Mouse (Mus musculus) lung, embryonic 15.5 days (tissue): ENCODE results near the gene Vmp1. TPM values are rescaled to one million over a fixed set of nuclear protein-coding genes. Genes with fewer than 3 reads are reported as not detected.

Experiments
- ATAC-seq: fragments of 200-750 bp; cut with Nextera tagmentation; 2 replicates; pipeline ENCODE4 v1.8.0; 2017; ENCODE audit warnings: moderate number of reproducible peaks, borderline replicate concordance; ENCODE audit not compliant: low FRiP score, low TSS enrichment; ENCODE audit errors: extremely low read depth
- H3K27ac ChIP-seq: fragments of 300-500 bp; sonication (generic); 2 replicates; pipeline ENCODE4 v1.5.1; 2015; ENCODE audit warnings: moderate library complexity, mild to moderate bottlenecking, inconsistent platforms
- H3K27me3 ChIP-seq: fragments of 300-500 bp; sonication (generic); 2 replicates; pipeline ENCODE4 v1.6.1; 2015; ENCODE audit warnings: inconsistent platforms
- H3K36me3 ChIP-seq: fragments of 300-500 bp; sonication (generic); 2 replicates; pipeline ENCODE4 v1.6.1; 2015; ENCODE audit warnings: inconsistent platforms
- H3K4me1 ChIP-seq: fragments of 300-500 bp; sonication (generic); 2 replicates; pipeline ENCODE4 v1.6.1; 2015; ENCODE audit warnings: inconsistent platforms
- H3K4me2 ChIP-seq: fragments of 300-500 bp; sonication (generic); 2 replicates; pipeline ENCODE4 v1.6.1; 2015; ENCODE audit warnings: inconsistent platforms, mild to moderate bottlenecking, moderate library complexity
- H3K4me3 ChIP-seq: fragments of 300-500 bp; sonication (generic); 2 replicates; pipeline ENCODE4 v1.5.1; 2015; ENCODE audit warnings: mild to moderate bottlenecking, inconsistent platforms
- H3K9ac ChIP-seq: fragments of 300-500 bp; sonication (generic); 2 replicates; pipeline ENCODE4 v1.6.1; 2015; ENCODE audit warnings: inconsistent platforms
- H3K9me3 ChIP-seq: fragments of 300-500 bp; sonication (generic); 2 replicates; pipeline ENCODE4 v1.6.1; 2016; ENCODE audit warnings: inconsistent platforms
- WGBS: fragments of 180-500 bp; shearing (Covaris S2); methylation state at CpG from one replicate; pipeline ENCODE4 v1.1.7; 2015; 5-methylcytosine and 5-hydroxymethylcytosine counted together
- polyA plus RNA-seq: library from polyadenylated mRNA; unstranded; fragments of >200 nt; fragmentation: Nextera tagmentation; extraction: Ambion mirVana; gene quantifications from 2 replicates; pipeline ENCODE4 v1.2.1, GENCODE M21; 2015

The Vmp1 gene
- polyA plus RNA-seq, 1 experiment from 2014 or later: 107 TPM

DNA sequence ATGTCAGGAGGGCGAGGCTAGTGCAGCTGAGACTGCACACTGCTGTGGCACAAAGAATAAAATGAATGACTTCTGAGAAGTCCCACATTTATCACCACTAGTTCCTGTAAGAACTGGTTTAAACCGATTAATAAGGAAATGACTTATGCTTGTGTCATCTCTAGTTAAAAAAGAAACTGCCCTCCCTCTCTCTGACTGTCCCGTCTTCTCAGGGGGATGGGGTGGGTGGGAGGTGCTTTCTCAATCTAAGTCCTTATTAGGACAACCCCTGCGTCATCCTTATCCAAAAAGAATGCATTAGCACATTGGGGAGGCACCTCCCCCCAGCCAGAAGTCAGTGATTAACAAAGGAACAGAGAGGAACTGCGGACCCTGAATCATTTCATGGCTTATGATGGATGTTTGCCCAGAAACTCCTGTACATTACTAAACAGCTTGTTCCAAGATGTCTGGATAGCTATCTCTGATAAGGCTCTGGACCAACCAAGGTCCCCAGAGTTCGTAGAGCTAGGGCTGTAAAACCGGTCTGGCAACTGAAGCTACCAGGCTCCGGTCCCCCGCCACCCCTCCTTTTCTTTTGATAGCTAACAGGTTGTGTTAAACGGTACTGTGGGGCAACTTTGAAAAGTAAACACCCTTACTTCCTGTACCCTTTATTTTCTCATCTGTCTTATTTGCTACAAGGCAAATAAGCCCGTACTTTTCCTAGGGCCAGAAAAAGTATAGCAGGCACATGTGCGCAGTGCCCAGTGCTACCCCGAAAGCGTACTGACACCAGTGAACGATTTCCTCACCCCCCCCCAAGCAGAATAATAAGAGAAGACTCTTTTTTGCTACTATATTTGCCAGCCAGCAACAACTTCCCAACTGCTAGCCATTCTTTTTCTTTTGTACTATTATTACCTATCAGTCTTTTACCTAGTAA lies 96.5 kb downstream of the Vmp1 start:
- H3K9ac ChIP-seq: peak overlapping the region; percentile 62
- no peaks in the 10 kb centered on the region for H3K9me3 ChIP-seq
- H3K27me3 ChIP-seq: no peaks in the 10 kb centered on the region
- ATAC-seq: peak; percentile 90
- 3% methylated on average over 15 of the region's 15 CpGs for WGBS
- no peaks in the 10 kb centered on the region; the same call in 1 of the 2 replicates for H3K36me3 ChIP-seq
- H3K27ac ChIP-seq: peak overlapping the region; percentile 93
- H3K4me3 ChIP-seq: peak overlapping the region; percentile 49
- peaks cover 36% of the 10 kb centered on the region for H3K4me1 ChIP-seq
- peak overlapping the region; percentile 62 for H3K4me2 ChIP-seq

- WGBS: 10% methylated on average over 12 of the region's 12 CpGs
Measured at GRCm38 (mm10) chr11:86586177-86586867, 97.3 kb downstream of the Vmp1 start.

DNA sequence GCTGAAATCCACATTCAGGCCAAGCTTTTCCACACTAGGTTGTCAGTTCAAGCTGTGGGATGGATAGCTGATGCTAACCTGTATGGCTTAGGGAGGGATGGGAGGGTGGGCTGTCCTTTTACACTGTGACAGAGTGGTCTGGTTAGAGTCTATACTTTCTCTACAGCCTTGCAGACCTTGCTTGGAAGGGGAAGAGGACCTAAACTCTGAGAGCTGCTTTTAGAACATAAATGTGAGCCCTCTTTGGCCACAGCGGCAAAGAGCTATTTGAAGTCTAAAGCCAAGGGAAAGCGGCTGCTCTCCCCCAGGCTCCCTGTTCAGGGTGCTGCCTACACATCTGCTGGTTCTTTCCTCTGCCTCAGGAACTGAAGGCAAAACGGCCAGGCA lies 98.0 kb downstream of the Vmp1 start:
- Histone ChIP-seq H3K4me1 (peaks cover 39% of the 10 kb centered on the region), H3K4me3 (peak overlapping the region; percentile 49)

More at GRCm38 (mm10) chr11:86586177-86586867, 97.3 kb downstream of the Vmp1 start:
- peaks cover 36% of the 10 kb centered on the region for H3K4me1 ChIP-seq
- peak overlapping the region; percentile 62 for H3K9ac ChIP-seq
- H3K9me3 ChIP-seq: no peaks in the 10 kb centered on the region
- no peaks in the 10 kb centered on the region for H3K27me3 ChIP-seq
- H3K27ac ChIP-seq: peak overlapping the region; percentile 93
- no peak for ATAC-seq
- H3K4me2 ChIP-seq: peak overlapping the region; percentile 62
- peak overlapping the region; percentile 49 for H3K4me3 ChIP-seq
- no peaks in the 10 kb centered on the region; the same call in 1 of the 2 replicates for H3K36me3 ChIP-seq

DNA sequence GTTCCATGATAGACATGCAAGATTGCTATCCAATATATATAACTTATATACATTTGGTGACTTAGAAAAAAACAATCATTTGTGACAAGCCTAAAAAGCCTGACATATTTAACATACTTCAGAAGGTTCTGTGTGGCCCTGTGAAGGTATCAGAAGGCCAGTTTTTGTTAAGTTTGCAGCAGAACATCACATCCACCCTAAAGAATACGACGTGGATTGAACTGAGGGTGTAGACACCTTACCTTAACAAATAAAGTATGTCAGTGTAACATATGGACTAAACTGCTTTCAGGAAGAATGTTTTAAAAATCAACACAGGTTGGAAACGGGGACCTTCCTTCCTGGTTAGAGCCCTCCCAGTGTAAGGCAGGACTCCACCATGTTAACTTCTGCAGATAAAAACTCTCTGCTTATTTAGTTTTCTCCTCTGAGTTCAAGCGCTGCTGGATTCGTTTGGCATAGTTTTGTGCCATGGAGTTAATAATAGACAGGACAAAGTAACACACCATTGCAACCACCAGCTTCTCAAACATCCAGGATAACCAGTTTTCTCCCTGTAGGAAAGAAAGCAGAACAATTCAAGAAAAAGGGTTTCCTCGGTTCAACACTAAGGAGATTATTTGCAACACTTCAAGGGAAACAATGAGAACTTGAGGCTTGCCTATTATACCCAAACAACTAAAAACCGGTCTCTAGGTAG lies 98.6 kb downstream of the Vmp1 start:
- 44% methylated on average over 7 of the region's 7 CpGs for WGBS
- Histone ChIP-seq H3K9me3 (no peaks in the 10 kb centered on the region), H3K4me3 (peak overlapping the region; percentile 49), H3K4me1 (peaks cover 44% of the 10 kb centered on the region), H3K36me3 (no peaks in the 10 kb centered on the region; the same call in 1 of the 2 replicates), H3K9ac (peak overlapping the region; percentile 62), H3K27me3 (no peaks in the 10 kb centered on the region), H3K27ac (peak overlapping the region; percentile 37), H3K4me2 (peak overlapping the region; percentile 62)
- ATAC-seq: no peak

More for the DNA sequence above, 98.0 kb downstream of the Vmp1 start:
- peak overlapping the region; percentile 62 for H3K9ac ChIP-seq
- H3K4me2 ChIP-seq: peak overlapping the region; percentile 62
- no peaks in the 10 kb centered on the region; the same call in 1 of the 2 replicates for H3K36me3 ChIP-seq
- H3K27me3 ChIP-seq: no peaks in the 10 kb centered on the region
- H3K9me3 ChIP-seq: no peaks in the 10 kb centered on the region
- H3K27ac ChIP-seq: peak overlapping the region; percentile 37
- ATAC-seq: no peak
- WGBS: 19% methylated on average over 3 of the region's 3 CpGs

DNA sequence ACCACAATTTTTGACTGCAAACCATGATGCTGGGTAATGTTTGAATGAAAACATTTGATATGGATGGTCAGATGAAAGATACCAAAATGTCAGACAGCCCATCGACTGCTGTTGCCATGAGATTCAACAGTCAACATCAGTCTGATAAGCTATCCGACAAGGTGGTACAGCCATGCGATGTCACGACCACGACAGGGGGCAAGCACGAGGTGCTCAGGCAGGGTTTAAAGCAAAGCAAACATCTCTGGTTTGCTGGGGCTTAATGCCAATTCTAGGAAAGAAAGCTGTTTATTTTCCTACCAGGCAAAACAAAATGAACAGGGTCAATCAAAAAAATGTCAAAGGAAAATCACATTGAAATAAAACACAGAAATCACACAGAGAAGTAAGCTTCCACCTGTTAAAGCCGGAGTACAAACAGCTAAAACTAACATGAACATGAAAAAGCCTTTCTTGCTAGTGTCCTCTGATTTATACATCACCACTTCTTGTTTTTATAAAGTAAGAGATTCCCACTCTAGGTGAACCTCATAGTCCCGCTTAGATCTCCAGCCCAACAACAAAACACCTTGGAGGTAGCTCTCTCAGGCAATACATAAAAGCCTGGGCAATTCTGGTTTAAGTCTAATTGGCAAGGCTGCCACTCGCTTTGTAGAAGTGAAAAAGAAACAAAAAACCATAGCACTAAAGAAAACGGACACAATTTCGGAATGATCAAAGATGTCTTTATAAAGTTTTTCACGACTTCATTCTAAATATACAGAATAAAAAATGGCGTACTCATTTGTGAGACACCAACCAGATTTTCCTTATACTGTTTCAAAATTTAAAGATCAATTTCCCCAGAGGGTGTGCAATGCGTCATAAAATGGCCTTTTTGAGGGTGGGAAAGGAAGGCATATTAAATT lies 99.4 kb downstream of the Vmp1 start:
- no peak overlapping the region for H3K27ac ChIP-seq
- H3K4me1 ChIP-seq: peaks cover 52% of the 10 kb centered on the region
- H3K27me3 ChIP-seq: no peaks in the 10 kb centered on the region
- ATAC-seq: no peak
- peak overlapping the region; percentile 62 for H3K4me2 ChIP-seq
- 72% methylated on average over 14 of the region's 14 CpGs for WGBS
- H3K36me3 ChIP-seq: no peaks in the 10 kb centered on the region; the same call in 1 of the 2 replicates
- H3K4me3 ChIP-seq: no peak overlapping the region
- no peak overlapping the region for H3K9ac ChIP-seq
- no peaks in the 10 kb centered on the region for H3K9me3 ChIP-seq

- no peak overlapping the region for H3K4me3 ChIP-seq
Measured at GRCm38 (mm10) chr11:86583313-86583825, 100.3 kb downstream of the Vmp1 start.

DNA sequence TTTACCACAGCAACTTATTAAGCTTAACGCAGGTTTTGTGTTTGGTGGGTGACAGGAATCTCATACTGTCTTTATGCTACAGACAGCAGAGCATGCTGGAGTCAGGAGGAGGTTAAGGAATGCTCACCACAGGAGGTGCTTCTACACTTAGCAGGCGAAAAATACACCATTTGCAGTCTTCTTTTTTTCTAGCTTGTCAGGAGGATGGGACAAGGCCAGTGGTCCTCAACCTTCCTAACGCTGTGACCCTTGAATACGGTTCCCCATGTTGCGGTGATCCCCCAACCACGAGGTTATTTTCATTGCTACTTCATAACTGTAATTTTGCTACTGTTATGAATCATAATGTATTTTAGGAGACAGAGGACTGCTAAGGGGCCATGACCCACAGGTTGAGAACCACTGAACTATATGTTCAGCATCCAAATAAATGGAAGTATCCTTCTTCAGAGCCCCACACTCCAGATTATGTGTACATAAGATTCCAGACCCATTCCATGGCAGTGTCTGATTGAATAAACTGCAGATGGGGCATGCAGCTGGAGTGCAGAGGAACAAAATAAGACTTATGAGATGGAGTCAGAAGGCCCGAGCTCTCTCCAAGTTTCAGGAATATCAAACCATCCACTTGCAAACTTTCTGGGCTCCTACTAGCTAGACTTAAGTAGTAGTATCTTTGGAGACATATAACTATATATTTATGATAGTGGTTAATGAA lies 100.9 kb downstream of the Vmp1 start:
- H3K4me2 ChIP-seq: no peak overlapping the region
- no peak for ATAC-seq

More at GRCm38 (mm10) chr11:86583313-86583825, 100.3 kb downstream of the Vmp1 start:
- Histone ChIP-seq H3K27me3 (no peaks in the 10 kb centered on the region), H3K27ac (no peak overlapping the region), H3K4me2 (no peak overlapping the region), H3K9me3 (no peaks in the 10 kb centered on the region), H3K4me1 (peaks cover 61% of the 10 kb centered on the region), H3K36me3 (no peaks in the 10 kb centered on the region; the same call in 1 of the 2 replicates), H3K9ac (no peak overlapping the region)
- no peak for ATAC-seq
- WGBS: 89% methylated on average over 3 of the region's 3 CpGs

DNA sequence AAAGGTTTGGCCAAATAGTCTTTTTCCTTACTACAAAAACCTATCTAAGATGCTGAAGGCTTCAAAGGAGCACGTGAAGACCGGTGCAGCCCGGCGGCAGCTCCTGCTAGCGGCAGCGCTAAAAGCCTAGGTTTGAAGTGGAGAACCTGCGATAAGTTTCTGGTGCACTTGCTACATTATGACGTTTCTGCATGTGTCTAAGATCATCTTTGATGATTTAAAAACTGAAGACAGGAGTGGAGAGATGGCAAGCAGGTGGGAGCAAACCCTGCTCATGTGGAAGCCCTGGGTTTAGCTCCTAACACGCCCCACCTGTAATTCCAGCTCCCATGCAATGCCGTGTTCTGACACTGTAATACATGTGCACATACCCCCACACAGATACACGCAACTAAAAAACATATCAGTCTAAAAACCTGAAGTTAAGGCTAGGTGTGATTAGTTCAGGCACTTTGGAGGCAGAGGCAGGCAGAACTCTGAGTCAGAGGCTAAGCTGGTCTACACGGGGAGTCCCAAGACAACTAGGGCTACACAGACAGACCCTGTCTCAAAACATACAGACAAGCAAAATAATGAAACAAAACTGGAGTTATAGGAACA lies 101.6 kb downstream of the Vmp1 start:
- H3K9ac ChIP-seq: no peak overlapping the region
- peak overlapping the region; percentile 46 for H3K4me2 ChIP-seq

More for the DNA sequence above, 100.9 kb downstream of the Vmp1 start:
- 90% methylated on average over 7 of the region's 7 CpGs for WGBS
- no peaks in the 10 kb centered on the region; the same call in 1 of the 2 replicates for H3K36me3 ChIP-seq
- no peak overlapping the region for H3K9ac ChIP-seq
- no peaks in the 10 kb centered on the region for H3K9me3 ChIP-seq
- peaks cover 62% of the 10 kb centered on the region for H3K4me1 ChIP-seq
- H3K27ac ChIP-seq: no peak overlapping the region
- H3K27me3 ChIP-seq: no peaks in the 10 kb centered on the region
- no peak overlapping the region for H3K4me3 ChIP-seq

DNA sequence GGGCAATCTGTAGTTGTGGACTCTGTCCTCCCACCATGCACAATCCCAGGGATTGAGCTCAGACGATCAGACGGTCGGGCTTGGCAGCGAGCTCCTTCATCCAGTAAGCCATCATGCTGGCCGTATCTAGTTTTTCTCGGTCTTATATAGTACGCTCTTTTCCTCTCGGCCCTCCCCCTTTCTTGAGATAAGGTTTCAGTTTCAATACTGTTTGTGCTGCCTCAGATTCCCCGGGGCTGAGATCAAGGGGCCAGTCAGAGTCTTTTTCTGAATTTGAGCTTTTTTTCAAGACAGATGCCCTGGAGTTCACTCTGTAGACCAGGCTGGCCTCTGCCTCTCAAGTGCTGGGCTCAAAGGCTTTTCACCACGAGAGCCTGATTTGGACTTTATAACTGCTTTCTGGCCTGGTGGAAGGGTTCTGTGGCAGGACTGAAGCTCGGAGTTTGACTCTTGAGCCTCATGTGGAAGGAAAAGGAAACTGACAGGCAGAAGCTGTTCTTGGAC lies 102.3 kb downstream of the Vmp1 start:
- Histone ChIP-seq H3K9me3 (no peaks in the 10 kb centered on the region), H3K4me1 (peaks cover 59% of the 10 kb centered on the region), H3K4me3 (peak overlapping the region; percentile 15), H3K4me2 (peak overlapping the region; percentile 46), H3K27me3 (no peaks in the 10 kb centered on the region), H3K9ac (peak overlapping the region; percentile 10; the same call in 1 of the 2 replicates), H3K36me3 (no peaks in the 10 kb centered on the region; the same call in 1 of the 2 replicates), H3K27ac (peak overlapping the region; percentile 82)
- WGBS: 18% methylated on average over 11 of the region's 11 CpGs
- ATAC-seq: peak; percentile 52; the same call in 1 of the 2 replicates

More for the DNA sequence above, 101.6 kb downstream of the Vmp1 start:
- H3K36me3 ChIP-seq: no peaks in the 10 kb centered on the region; the same call in 1 of the 2 replicates
- H3K27me3 ChIP-seq: no peaks in the 10 kb centered on the region
- 77% methylated on average over 12 of the region's 12 CpGs for WGBS
- peak overlapping the region; percentile 82 for H3K27ac ChIP-seq
- no peak for ATAC-seq
- no peaks in the 10 kb centered on the region for H3K9me3 ChIP-seq
- H3K4me3 ChIP-seq: no peak overlapping the region
- H3K4me1 ChIP-seq: peaks cover 64% of the 10 kb centered on the region
